7 mouse cellular contexts compared by ENCODE assay signal in genomic region chr11:54437823-54438337, GRCm38 (mm10). TPM values are rescaled to one million over a fixed set of nuclear protein-coding genes. Genes with fewer than 3 reads are reported as not detected.
DNase-seq lines count a peak whose midpoint lies in the region; ATAC-seq lines count a peak whose summit lies in the region.

Fnip1 (plus strand) TSS chr11:54438199.

- peak within 1 kb of the TSS; percentile 74 for H3K4me2 ChIP-seq in midbrain, embryonic 13.5 days (replicated peaks)

- peak; percentile 97 for DNase-seq in adrenal gland, postnatal 10 days
- DNase-seq in embryonic facial prominence, embryonic 10.5 days (ENCODE audit: low spot score) = peak; percentile 98
- peak; percentile 93 for DNase-seq in kidney, adult 11 months
- DNase-seq in limb, embryonic 10.5 days (ENCODE audit: low spot score) = peak; percentile 97
- DNase-seq in spleen, adult 12 weeks (ENCODE audit: low spot score) = peak; percentile 87

- no peaks in the 10 kb centered on the region for H3K27me3 ChIP-seq in embryonic facial prominence, embryonic 10.5 days (replicated peaks; ENCODE audit: low read depth, poor library complexity, severe bottlenecking)
- H3K27me3 ChIP-seq in limb, embryonic 10.5 days (ENCODE audit: low read depth, poor library complexity, severe bottlenecking) = no peaks in the 10 kb centered on the region
- no peaks in the 10 kb centered on the region for H3K27me3 ChIP-seq in midbrain, embryonic 13.5 days

- H3K27ac ChIP-seq in embryonic facial prominence, embryonic 10.5 days (replicated peaks) = peak within 1 kb of the TSS; percentile 96
- peak within 1 kb of the TSS; percentile 96 for H3K27ac ChIP-seq in limb, embryonic 10.5 days
- H3K27ac ChIP-seq in midbrain, embryonic 13.5 days = peak within 1 kb of the TSS; percentile 80

- H3K4me3 ChIP-seq in embryonic facial prominence, embryonic 10.5 days = peak within 1 kb of the TSS; percentile 93
- H3K4me3 ChIP-seq in limb, embryonic 10.5 days = peak within 1 kb of the TSS; percentile 92
- H3K4me3 ChIP-seq in midbrain, embryonic 13.5 days (replicated peaks) = peak within 1 kb of the TSS; percentile 95

- under 1% methylated on average over 47 of the region's 47 CpGs for WGBS in embryonic facial prominence, embryonic 10.5 days
- under 1% methylated on average over 41 of the region's 47 CpGs for WGBS in limb, embryonic 10.5 days
- under 1% methylated on average over 47 of the region's 47 CpGs for WGBS in midbrain, embryonic 13.5 days

- peaks cover 19% of the 10 kb centered on the region for H3K4me1 ChIP-seq in embryonic facial prominence, embryonic 10.5 days
- H3K4me1 ChIP-seq in limb, embryonic 10.5 days = peaks cover 11% of the 10 kb centered on the region
- peaks cover 28% of the 10 kb centered on the region for H3K4me1 ChIP-seq in midbrain, embryonic 13.5 days (replicated peaks)

- ATAC-seq in granulocyte monocyte progenitor cell, adult 5-6 weeks (replicated peaks; ENCODE audit: poor library complexity, severe bottlenecking) = peak; percentile 84
- ATAC-seq in midbrain, embryonic 13.5 days = peak; percentile 97

- peak within 1 kb of the TSS; percentile 88 for H3K9ac ChIP-seq in midbrain, embryonic 13.5 days (replicated peaks)

- no peaks in the 10 kb centered on the region for H3K36me3 ChIP-seq in embryonic facial prominence, embryonic 10.5 days (replicated peaks)
- no peaks in the 10 kb centered on the region for H3K36me3 ChIP-seq in limb, embryonic 10.5 days
- H3K36me3 ChIP-seq in midbrain, embryonic 13.5 days = no peaks in the 10 kb centered on the region

- H3K9me3 ChIP-seq in embryonic facial prominence, embryonic 10.5 days = no peaks in the 10 kb centered on the region
- no peaks in the 10 kb centered on the region for H3K9me3 ChIP-seq in limb, embryonic 10.5 days (replicated peaks)
- H3K9me3 ChIP-seq in midbrain, embryonic 13.5 days = no peaks in the 10 kb centered on the region

RNA-seq across cellular contexts. Expression of gene Fnip1, which starts in this region (rescaled TPM):
- total RNA-seq in adrenal gland, postnatal 10 days (2021) = 10 to 100 TPM; 26.1 to 27.4 TPM
- 7.8 and 8.6 TPM in 2 replicates for polyA plus RNA-seq in embryonic facial prominence, embryonic 10.5 days (2016; fragmentation: Nextera tagmentation; extraction: Ambion mirVana)
- 16.9 and 28.6 TPM in 2 replicates for total RNA-seq in granulocyte monocyte progenitor cell, adult 5-6 weeks (2014; fragmentation: Nextera tagmentation)
- 28.8 and 32.2 TPM in 2 replicates for total RNA-seq in granulocyte monocyte progenitor cell, adult 5-6 weeks (2017)
- 7.6 and 9.9 TPM in 2 replicates for polyA plus RNA-seq in limb, embryonic 10.5 days (2016; fragmentation: Nextera tagmentation; extraction: Ambion mirVana)
- 11.8 and 12.4 TPM in 2 replicates for polyA plus RNA-seq in midbrain, embryonic 13.5 days (2015; fragmentation: Nextera tagmentation; extraction: Ambion mirVana)

Comparison
In these comparisons a context has a peak if more than half of its experiments do, and no peak if none do; other contexts are left out.
1. Peak in every context shown above with its lines: DNase-seq, ATAC-seq, H3K4me3 ChIP-seq and H3K27ac ChIP-seq.